Mouse (Mus musculus) forebrain, embryonic 16.5 days (tissue): ENCODE data around the gene Entpd5. TPM values are rescaled to one million over a fixed set of nuclear protein-coding genes. Genes with fewer than 3 reads are reported as not detected.

Experiments used
- ATAC-seq: fragments of 200-750 bp; cut with Nextera tagmentation; 2 replicates; pipeline ENCODE4 v1.8.0; 2017; ENCODE audit warnings: mild to moderate bottlenecking, moderate library complexity
- H3K27ac ChIP-seq: fragments of 300-500 bp; sonication (generic); 2 replicates; pipeline ENCODE4 v1.5.1; 2014; ENCODE audit warnings: low read length, control low read depth
- H3K27me3 ChIP-seq: fragments of 300-500 bp; sonication (generic); replicated peaks from 2 replicates; pipeline ENCODE4 v1.6.1; 2014; ENCODE audit warnings: low read length; ENCODE audit not compliant: control insufficient read depth, insufficient read depth
- H3K36me3 ChIP-seq: fragments of 300-500 bp; sonication (generic); 2 replicates; pipeline ENCODE4 v1.6.1; 2014; ENCODE audit not compliant: control insufficient read depth, insufficient read depth
- H3K4me1 ChIP-seq: fragments of 300-500 bp; sonication (generic); replicated peaks from 2 replicates; pipeline ENCODE4 v1.6.1; 2014; ENCODE audit warnings: low read length; ENCODE audit not compliant: control insufficient read depth, insufficient read depth
- H3K4me2 ChIP-seq: fragments of 300-500 bp; sonication (generic); 2 replicates; pipeline ENCODE4 v1.6.1; 2014; ENCODE audit warnings: mild to moderate bottlenecking, low read length, control low read depth
- H3K4me3 ChIP-seq: fragments of 300-500 bp; sonication (generic); replicated peaks from 2 replicates; pipeline ENCODE4 v1.5.1; 2014; ENCODE audit warnings: mild to moderate bottlenecking, low read length, control low read depth
- H3K9ac ChIP-seq: fragments of 300-500 bp; sonication (generic); replicated peaks from 2 replicates; pipeline ENCODE4 v1.6.1; 2014; ENCODE audit warnings: low read depth, low read length, control low read depth
- H3K9me3 ChIP-seq: fragments of 300-500 bp; sonication (generic); 2 replicates; pipeline ENCODE4 v1.6.1; 2016; ENCODE audit warnings: low read length; ENCODE audit not compliant: control insufficient read depth
- WGBS: fragments of 180-500 bp; shearing (Covaris S2); extraction: QIAGEN DNeasy Blood & Tissue Kit; methylation state at CpG from one replicate; pipeline ENCODE4 v1.1.7; 2014; 5-methylcytosine and 5-hydroxymethylcytosine counted together
- polyA plus RNA-seq: library from polyadenylated mRNA; unstranded; fragments of >200 nt; fragmentation: Nextera tagmentation; extraction: Ambion mirVana; gene quantifications from 2 replicates; pipeline ENCODE4 v1.2.1, GENCODE M21; 2015

Gene Entpd5
- polyA plus RNA-seq, 1 experiment from 2014 or later = 10.6 TPM

- 79% methylated on average over 14 of the region's 14 CpGs for WGBS
- Histone ChIP-seq H3K9ac (no peak overlapping the region), H3K27ac (no peak overlapping the region), H3K4me2 (no peak overlapping the region), H3K4me3 (no peak overlapping the region), H3K4me1 (no peaks in the 10 kb centered on the region; the same call in 1 of the 2 replicates), H3K9me3 (no peaks in the 10 kb centered on the region), H3K36me3 (no peaks in the 10 kb centered on the region), H3K27me3 (no peaks in the 10 kb centered on the region)
- ATAC-seq = no peak
Measured at GRCm38 (mm10) chr12:84388774-84389400, 19.9 kb downstream of the Entpd5 start.

- Histone ChIP-seq H3K27ac (no peak overlapping the region), H3K9me3 (no peaks in the 10 kb centered on the region), H3K4me2 (no peak overlapping the region), H3K36me3 (no peaks in the 10 kb centered on the region), H3K4me1 (no peaks in the 10 kb centered on the region; the same call in 1 of the 2 replicates), H3K4me3 (no peak overlapping the region), H3K9ac (no peak overlapping the region), H3K27me3 (no peaks in the 10 kb centered on the region)
- 85% methylated on average over 8 of the region's 8 CpGs for WGBS
- no peak for ATAC-seq
Measured at GRCm38 (mm10) chr12:84388097-84388496, 20.7 kb downstream of the Entpd5 start.

GRCm38 (mm10) chr12:84385408-84385807 is 23.4 kb downstream of the Entpd5 start:
- H3K9me3 ChIP-seq = no peaks in the 10 kb centered on the region
- no peak overlapping the region for H3K4me3 ChIP-seq
- 93% methylated on average over 4 of the region's 4 CpGs for WGBS
- no peaks in the 10 kb centered on the region for H3K36me3 ChIP-seq
- H3K27me3 ChIP-seq = no peaks in the 10 kb centered on the region
- no peak overlapping the region for H3K27ac ChIP-seq
- ATAC-seq = no peak
- no peak overlapping the region for H3K4me2 ChIP-seq
- H3K9ac ChIP-seq = no peak overlapping the region
- H3K4me1 ChIP-seq = no peaks in the 10 kb centered on the region; the same call in 1 of the 2 replicates

DNA sequence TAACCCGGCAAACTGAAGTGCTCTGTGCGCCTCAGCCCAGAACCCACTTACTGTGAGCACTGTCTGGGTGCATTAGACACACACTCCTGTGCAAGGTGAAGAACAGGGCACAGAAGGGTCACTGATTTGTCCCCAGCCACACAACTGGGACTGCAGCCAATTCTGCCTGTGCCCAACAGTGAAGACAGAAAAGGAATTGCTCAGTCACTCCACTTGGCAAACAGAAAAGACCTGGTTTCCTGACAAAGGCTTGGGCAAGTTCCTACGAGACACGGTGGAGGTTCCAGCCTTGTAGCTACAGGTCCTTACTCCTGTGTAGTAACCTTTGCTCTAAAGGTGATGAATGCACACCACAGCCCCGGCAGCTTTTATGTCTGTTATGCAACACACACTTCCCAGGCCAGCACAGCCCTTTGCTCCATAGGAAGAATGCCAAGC is 24.2 kb downstream of the Entpd5 start:
- Histone ChIP-seq H3K4me1 (no peaks in the 10 kb centered on the region; the same call in 1 of the 2 replicates), H3K27ac (no peak overlapping the region), H3K4me2 (no peak overlapping the region), H3K4me3 (no peak overlapping the region), H3K27me3 (no peaks in the 10 kb centered on the region), H3K9ac (no peak overlapping the region), H3K36me3 (no peaks in the 10 kb centered on the region), H3K9me3 (no peaks in the 10 kb centered on the region)
- ATAC-seq = no peak
- WGBS = 62% methylated on average over 5 of the region's 5 CpGs

DNA sequence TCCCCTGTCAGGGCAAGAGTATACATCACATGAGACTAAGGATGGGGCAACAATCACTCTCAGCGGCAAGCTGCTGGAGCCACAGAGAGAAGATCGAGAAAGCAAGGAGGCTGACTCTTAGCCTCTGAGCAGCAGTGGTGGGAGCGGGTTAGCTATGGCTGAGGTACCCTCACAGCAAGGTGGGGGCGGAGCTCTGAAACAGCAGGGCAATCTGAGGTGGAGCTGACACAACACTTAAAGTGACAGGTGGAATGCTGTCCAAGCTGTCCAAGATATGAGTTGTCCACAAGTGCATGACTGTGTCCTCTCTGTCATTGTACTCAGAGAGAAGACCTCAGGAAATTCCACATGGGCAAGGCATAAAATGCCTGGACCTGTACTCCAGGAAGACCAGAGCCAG is 26.5 kb downstream of the Entpd5 start:
- Histone ChIP-seq H3K36me3 (no peaks in the 10 kb centered on the region), H3K27ac (no peak overlapping the region), H3K9me3 (no peaks in the 10 kb centered on the region), H3K4me3 (no peak overlapping the region), H3K27me3 (no peaks in the 10 kb centered on the region), H3K4me2 (no peak overlapping the region), H3K9ac (no peak overlapping the region), H3K4me1 (no peaks in the 10 kb centered on the region; the same call in 1 of the 2 replicates)
- ATAC-seq = no peak
- WGBS = 88% methylated on average over 4 of the region's 4 CpGs

DNA sequence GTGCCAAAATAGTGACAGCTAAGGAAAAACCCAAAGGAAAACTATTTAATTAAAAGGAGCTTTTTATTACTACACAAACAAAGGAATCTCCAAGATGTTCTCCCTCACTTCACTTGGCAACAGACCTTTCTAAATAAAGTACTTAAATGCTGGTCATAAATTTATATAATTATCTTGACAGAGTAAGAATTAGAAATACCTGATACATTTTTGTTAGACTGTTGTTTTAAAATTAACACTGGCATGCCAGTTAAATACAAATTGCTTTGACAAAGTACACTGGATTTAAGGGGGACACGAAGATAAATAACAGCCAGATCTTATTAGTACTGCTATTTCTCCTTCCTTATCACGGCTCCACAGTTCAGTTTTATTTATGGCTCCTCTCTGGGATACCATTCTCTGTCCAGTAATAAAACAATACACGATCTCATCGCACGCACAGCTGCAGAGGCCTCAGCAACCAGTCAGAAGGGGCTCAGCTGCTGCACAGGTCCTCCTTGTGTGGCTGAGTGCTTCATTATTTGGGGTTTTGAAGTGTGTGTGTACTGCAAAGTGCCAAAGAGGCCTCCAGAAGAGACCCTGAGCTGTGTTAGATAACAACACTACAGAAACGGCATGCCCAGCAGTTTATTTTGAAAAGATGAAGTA is 34.9 kb downstream of the Entpd5 start:
- Histone ChIP-seq H3K4me1 (no peaks in the 10 kb centered on the region), H3K27me3 (no peaks in the 10 kb centered on the region), H3K4me2 (no peak overlapping the region), H3K9me3 (no peaks in the 10 kb centered on the region), H3K4me3 (no peak overlapping the region), H3K27ac (no peak overlapping the region), H3K9ac (no peak overlapping the region), H3K36me3 (peaks cover 38% of the 10 kb centered on the region)
- WGBS = 86% methylated on average over 6 of the region's 6 CpGs
- no peak for ATAC-seq

- ATAC-seq = no peak
- H3K4me1 ChIP-seq = no peaks in the 10 kb centered on the region
- 95% methylated on average over 5 of the region's 5 CpGs for WGBS
- H3K9ac ChIP-seq = no peak overlapping the region
- no peak overlapping the region for H3K4me3 ChIP-seq
- no peak overlapping the region for H3K27ac ChIP-seq
- H3K4me2 ChIP-seq = no peak overlapping the region
- H3K36me3 ChIP-seq = peaks cover 52% of the 10 kb centered on the region
- H3K9me3 ChIP-seq = no peaks in the 10 kb centered on the region
- no peaks in the 10 kb centered on the region for H3K27me3 ChIP-seq
Measured at GRCm38 (mm10) chr12:84371647-84372046, 37.2 kb downstream of the Entpd5 start.

DNA sequence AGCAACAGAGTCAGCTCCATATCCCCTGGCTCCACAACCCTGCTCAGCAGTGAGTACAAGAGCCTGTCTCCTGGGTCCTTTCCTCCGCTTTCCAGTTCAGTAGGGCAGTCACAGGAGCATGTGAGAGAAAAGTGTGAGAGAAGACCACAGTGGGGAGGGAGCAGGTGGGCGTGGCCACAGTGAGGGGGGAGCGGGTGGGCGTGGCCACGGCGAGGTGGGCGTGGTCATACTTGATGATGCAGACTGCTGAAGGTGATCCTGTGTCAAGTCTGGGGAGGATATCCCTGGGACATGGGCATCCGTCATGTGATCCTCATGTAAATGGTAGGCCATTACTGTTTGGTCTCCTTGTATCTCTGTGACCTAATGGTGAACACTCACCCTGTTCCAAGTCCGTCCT is 41.9 kb downstream of the Entpd5 start:
- peaks cover 9% of the 10 kb centered on the region for H3K4me1 ChIP-seq
- peaks cover 35% of the 10 kb centered on the region for H3K36me3 ChIP-seq
- no peaks in the 10 kb centered on the region for H3K9me3 ChIP-seq
- WGBS = 74% methylated on average over 9 of the region's 9 CpGs
- no peak for ATAC-seq
- no peaks in the 10 kb centered on the region for H3K27me3 ChIP-seq
- no peak overlapping the region for H3K4me3 ChIP-seq
- no peak overlapping the region for H3K9ac ChIP-seq
- no peak overlapping the region for H3K4me2 ChIP-seq
- no peak overlapping the region for H3K27ac ChIP-seq

- H3K4me2 ChIP-seq = no peak overlapping the region
- ATAC-seq = no peak
Measured at GRCm38 (mm10) chr12:84365137-84365536, 43.7 kb downstream of the Entpd5 start.

More at GRCm38 (mm10) chr12:84365137-84365536, 43.7 kb downstream of the Entpd5 start:
- Histone ChIP-seq H3K9ac (no peak overlapping the region), H3K27ac (no peak overlapping the region), H3K4me3 (no peak overlapping the region), H3K9me3 (no peaks in the 10 kb centered on the region), H3K4me1 (peaks cover 17% of the 10 kb centered on the region), H3K27me3 (no peaks in the 10 kb centered on the region), H3K36me3 (peaks cover 19% of the 10 kb centered on the region)
- WGBS = 96% methylated on average over 6 of the region's 6 CpGs
